Mouse (Mus musculus) CH12.LX (cell line): ENCODE results near the gene Epb41.

Experiments
- BHLHE40 ChIP-seq: IDR thresholded peaks from 2 replicates; pipeline ENCODE4 v1.6.1; 2011; ENCODE audit warnings: mild to moderate bottlenecking, low read depth, low read length, improper control_type of control experiment
- CTCF ChIP-seq, 2 experiments: IDR thresholded peaks in 1 of 2; conservative IDR thresholded peaks in 1 of 2; 2 replicates each; pipeline ENCODE4 v1.5.1; 2011 to 2012; ENCODE audit warnings: low read depth in 2 of 2, low read length in 2 of 2, improper control_type of control experiment in 1 of 2, inconsistent platforms in 1 of 2, mild to moderate bottlenecking in 1 of 2, moderate library complexity in 1 of 2
- EP300 ChIP-seq: IDR thresholded peaks from 2 replicates; pipeline ENCODE4 v1.6.1; 2011; ENCODE audit warnings: low read length, improper control_type of control experiment
- ETS1 ChIP-seq: conservative IDR thresholded peaks from 2 replicates; pipeline ENCODE4 v1.6.1; 2012; ENCODE audit warnings: low read depth, mild to moderate bottlenecking, inconsistent platforms, low read length, improper control_type of control experiment, moderate library complexity
- MEF2A ChIP-seq: IDR thresholded peaks from 2 replicates; pipeline ENCODE4 v1.6.1; 2014; ENCODE audit warnings: low read depth, mild to moderate bottlenecking, inconsistent platforms, low read length, improper control_type of control experiment, borderline replicate concordance
- NELFE ChIP-seq: IDR thresholded peaks from 2 replicates; pipeline ENCODE4 v1.6.1; 2011; ENCODE audit warnings: low read depth, low read length, improper control_type of control experiment
- NRF1 ChIP-seq: IDR thresholded peaks from 2 replicates; pipeline ENCODE4 v1.6.1; 2014; ENCODE audit warnings: low read depth, mild to moderate bottlenecking, inconsistent platforms, low read length, improper control_type of control experiment, moderate library complexity
- POLR2A ChIP-seq: IDR thresholded peaks from 2 replicates; pipeline ENCODE4 v1.6.1; 2011; ENCODE audit warnings: low read depth, mild to moderate bottlenecking, improper control_type of control experiment, low read length
- RCOR1 ChIP-seq: conservative IDR thresholded peaks from 2 replicates; pipeline ENCODE4 v1.6.1; 2012; ENCODE audit warnings: low read depth, mild to moderate bottlenecking, inconsistent platforms, low read length, improper control_type of control experiment
- TBP ChIP-seq: conservative IDR thresholded peaks from 2 replicates; pipeline ENCODE4 v1.6.1; 2011; ENCODE audit warnings: low read depth, low read length, improper control_type of control experiment
- ZKSCAN1 ChIP-seq: IDR thresholded peaks from 2 replicates; pipeline ENCODE4 v1.6.1; 2012; ENCODE audit warnings: low read depth, inconsistent platforms, low read length, improper control_type of control experiment, borderline replicate concordance
- ZNF384 ChIP-seq: IDR thresholded peaks from 2 replicates; pipeline ENCODE4 v1.6.1; 2012; ENCODE audit warnings: low read depth, low read length, improper control_type of control experiment, inconsistent platforms

DNA sequence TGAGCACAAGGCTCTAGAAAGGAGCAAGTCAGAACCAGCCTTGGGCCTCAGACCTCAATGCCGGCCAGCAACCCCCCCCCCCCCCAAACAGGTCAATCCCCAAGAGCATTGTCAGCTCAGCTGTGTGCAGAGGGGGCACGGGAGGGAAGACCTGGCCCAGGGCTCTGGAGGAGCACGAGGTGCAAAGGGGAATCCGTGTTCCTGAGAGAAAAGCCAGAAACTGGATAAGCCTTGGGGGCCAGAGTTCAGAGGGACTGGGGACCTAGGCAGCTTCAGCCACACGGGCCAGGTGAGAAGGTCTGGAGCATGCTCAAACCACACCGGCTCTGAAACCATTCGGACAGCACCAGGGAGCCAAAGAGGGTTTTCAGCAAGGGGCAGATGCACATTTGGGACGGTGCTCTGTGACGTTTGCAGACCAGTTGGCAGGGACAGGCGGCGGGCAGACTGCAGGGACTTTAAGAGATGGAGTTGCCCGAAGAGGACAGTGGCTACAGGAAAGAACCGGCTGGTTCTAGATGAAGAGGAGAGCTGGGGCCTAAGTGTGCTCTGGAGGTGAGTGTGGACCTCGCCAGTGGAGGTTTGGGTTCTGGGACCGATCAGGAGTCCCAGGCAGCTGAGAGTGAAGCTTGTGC lies 155.5 kb downstream of the Epb41 start:
- TF ChIP-seq POLR2A, result no peak
- TF ChIP-seq NRF1, result no peak
- no peak for TF ChIP-seq TBP
- no peak for TF ChIP-seq RCOR1
- TF ChIP-seq CTCF (conservative IDR thresholded peaks at IDR 0.05 in 1 of 2, IDR thresholded peaks at IDR 0.05 in 1 of 2; ENCODE audit: low read depth in 2 of 2, low read length in 2 of 2), result no peak
- no peak for TF ChIP-seq BHLHE40
- no peak for TF ChIP-seq MEF2A
- TF ChIP-seq ETS1, result no peak
- TF ChIP-seq EP300, result no peak
- no peak for TF ChIP-seq NELFE
- no peak for TF ChIP-seq ZKSCAN1
- TF ChIP-seq ZNF384, result no peak
